Mouse (Mus musculus): ENCODE measurements at regions not wholly inside any gene's neighbourhood (a gene's known extent, or its start where the extent isn't known, plus 50 kb on each side); places are given as distances from the start of the nearest gene placed in this dataset.

DNA sequence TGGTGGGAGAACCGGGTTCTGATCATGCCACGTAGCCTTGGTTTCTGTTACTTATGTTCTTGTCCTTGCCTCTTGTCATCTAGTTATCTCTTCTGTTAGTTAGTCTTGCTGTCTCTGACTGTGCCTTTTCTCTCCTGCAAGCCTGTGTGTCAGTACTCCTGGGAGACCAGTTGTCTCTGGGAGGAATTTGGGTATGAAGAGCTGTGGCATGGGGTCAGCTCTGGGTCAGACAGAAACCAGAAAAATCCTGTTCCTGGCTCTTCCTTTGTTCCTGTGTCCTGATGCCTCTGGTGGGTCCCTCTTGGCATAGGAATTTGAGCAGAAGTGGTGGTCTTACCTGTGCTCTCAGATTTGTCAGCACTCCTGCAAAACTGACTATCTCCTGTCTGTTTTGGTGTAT is 609.0 kb downstream of the Cypt12 start:
- no peak for TF ChIP-seq CTCF (IDR thresholded peaks at IDR 0.05; ENCODE audit: low read depth, low read length)
- no peak for TF ChIP-seq POLR2A (IDR thresholded peaks at IDR 0.05; ENCODE audit: borderline replicate concordance, low read depth, low read length)

Measured in bone marrow macrophage, adult 2 months (primary cell).